Mouse (Mus musculus): ENCODE results near the gene Slc39a11. TPM values are rescaled to one million over a fixed set of nuclear protein-coding genes. Genes with fewer than 3 reads are reported as not detected.

The Slc39a11 gene
- total and polyA plus RNA-seq, 3 experiments = 5.0 to 9.9 (median 5.3) TPM

DNA sequence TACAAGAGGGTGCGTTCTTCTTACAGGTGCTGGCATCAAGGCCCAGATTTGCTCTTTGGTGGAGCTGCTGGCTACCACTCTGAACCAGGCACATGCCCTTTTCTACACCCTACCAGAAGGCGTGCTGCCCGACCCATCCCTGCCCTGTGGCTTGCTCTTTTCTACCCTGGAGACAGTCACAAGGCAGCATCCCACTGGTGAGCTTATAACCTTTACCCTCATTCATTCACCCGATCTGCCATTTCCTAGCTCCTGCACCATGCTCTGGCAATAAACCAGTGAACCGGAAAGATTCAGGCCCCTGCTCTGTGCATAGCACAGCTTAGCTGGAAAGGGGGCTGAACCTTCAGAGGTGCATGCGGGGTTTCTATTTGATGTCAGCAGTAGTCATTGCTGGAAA, 2.6 kb upstream of the Slc39a11 start:
- no peak for ATAC-seq (ENCODE audit: extremely low read depth, insufficient number of reproducible peaks, low FRiP score, poor library complexity, severe bottlenecking)
- TF ChIP-seq GATA2 (IDR thresholded peaks at IDR 0.05; ENCODE audit: borderline replicate concordance, low read depth, low read length) (no peak), POLR2AphosphoS5 (IDR thresholded peaks at IDR 0.05; ENCODE audit: insufficient replicate concordance, low read depth, low read length) (no peak), TAL1 (conservative IDR thresholded peaks at IDR 0.05; ENCODE audit: low read depth, low read length) (no peak), GATA1 (IDR thresholded peaks at IDR 0.05; ENCODE audit: borderline replicate concordance, low read length) (no peak), CTCF (IDR thresholded peaks at IDR 0.05; ENCODE audit: low read depth, low read length) (no peak)

DNA sequence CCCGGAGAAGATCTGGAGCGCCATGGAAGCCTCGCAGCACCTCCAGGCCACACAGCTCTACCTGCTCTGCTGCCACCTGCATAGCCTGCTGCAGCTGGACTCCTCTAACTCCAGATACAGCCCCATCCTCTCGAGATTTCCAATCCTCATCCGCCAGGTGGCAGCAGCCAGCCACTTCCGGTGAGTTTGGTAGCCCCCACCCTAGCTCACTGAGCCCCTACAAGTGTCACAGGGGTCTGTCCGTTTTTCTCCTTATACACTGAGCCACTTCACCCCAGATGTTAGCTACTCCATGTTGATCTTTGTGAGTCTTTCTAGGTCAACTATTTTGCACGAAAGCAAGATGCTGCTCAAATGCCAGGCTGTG, 2.0 kb upstream of the Slc39a11 start:
- TF ChIP-seq CTCF (IDR thresholded peaks at IDR 0.05; ENCODE audit: low read depth, low read length) (no peak), GATA1 (IDR thresholded peaks at IDR 0.05; ENCODE audit: borderline replicate concordance, low read length) (no peak), GATA2 (IDR thresholded peaks at IDR 0.05; ENCODE audit: borderline replicate concordance, low read depth, low read length) (no peak), POLR2AphosphoS5 (IDR thresholded peaks at IDR 0.05; ENCODE audit: insufficient replicate concordance, low read depth, low read length) (no peak), TAL1 (conservative IDR thresholded peaks at IDR 0.05; ENCODE audit: low read depth, low read length) (no peak)
- H3K4me3 ChIP-seq (ENCODE audit: low read depth, low read length) = peak overlapping the region; percentile 10; the same call in 1 of the 2 replicates
- no peaks in the 10 kb centered on the region for H3K9me3 ChIP-seq (replicated peaks)
- peaks cover 45% of the 10 kb centered on the region for H3K4me1 ChIP-seq (ENCODE audit: insufficient read depth, low read depth, low read length)
- peaks cover 61% of the 10 kb centered on the region for H3K36me3 ChIP-seq (replicated peaks)
- H3K27me3 ChIP-seq (ENCODE audit: insufficient read depth, low read length) = peaks cover 3% of the 10 kb centered on the region; the same call in 1 of the 2 replicates
- DNase-seq (ENCODE audit: low spot score) = no peak
- ATAC-seq (ENCODE audit: extremely low read depth, insufficient number of reproducible peaks, low FRiP score, poor library complexity, severe bottlenecking) = no peak

More for the DNA sequence above, 2.6 kb upstream of the Slc39a11 start:
- H3K9me3 ChIP-seq (replicated peaks) = no peaks in the 10 kb centered on the region
- peaks cover 67% of the 10 kb centered on the region for H3K36me3 ChIP-seq (replicated peaks)
- peaks cover 49% of the 10 kb centered on the region for H3K4me1 ChIP-seq (ENCODE audit: insufficient read depth, low read depth, low read length)
- no peak overlapping the region for H3K4me3 ChIP-seq (ENCODE audit: low read depth, low read length)
- no peak for DNase-seq (ENCODE audit: low spot score)
- peaks cover 3% of the 10 kb centered on the region; the same call in 1 of the 2 replicates for H3K27me3 ChIP-seq (ENCODE audit: insufficient read depth, low read length)

DNA sequence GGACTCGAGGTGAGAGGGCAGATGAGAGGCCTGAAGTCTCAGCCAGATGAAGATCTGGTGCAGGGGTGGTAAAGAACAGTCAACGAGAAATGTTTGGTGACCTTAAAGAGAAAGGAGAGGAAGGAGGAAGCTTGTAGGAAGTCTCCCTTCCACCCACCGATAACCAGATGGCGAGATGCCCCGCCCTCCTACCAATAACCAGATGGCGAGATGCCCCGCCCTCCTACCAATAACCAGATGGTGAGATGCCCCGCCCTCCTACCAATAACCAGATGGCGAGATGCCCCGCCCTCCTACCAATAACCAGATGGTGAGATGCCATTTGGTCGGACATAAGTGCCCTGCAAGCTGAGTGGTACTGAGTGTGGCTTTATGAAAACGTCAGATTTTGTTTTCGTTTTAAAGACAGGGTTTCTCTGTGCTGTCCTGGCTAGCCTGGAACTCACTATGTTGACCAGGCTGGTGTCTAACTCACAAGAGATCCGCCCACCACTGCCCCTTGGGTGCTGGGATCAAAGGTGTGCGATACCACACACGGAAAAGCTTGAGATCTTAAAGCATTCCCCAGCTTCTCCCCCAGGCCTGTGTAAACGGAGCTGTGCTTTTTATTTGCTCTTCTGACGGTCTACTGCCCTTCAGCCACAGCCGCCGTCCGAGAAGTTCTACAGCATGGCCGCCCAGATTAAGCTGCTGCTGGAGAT, 1.5 kb upstream of the Slc39a11 start:
- peak overlapping the region; percentile 50; the same call in 1 of the 2 replicates for H3K4me3 ChIP-seq (ENCODE audit: low read depth, low read length)
- H3K9me3 ChIP-seq (replicated peaks) = no peaks in the 10 kb centered on the region
- TF ChIP-seq TAL1 (conservative IDR thresholded peaks at IDR 0.05; ENCODE audit: low read depth, low read length) (peak; percentile 42; the same call in 1 of the 2 replicates), GATA1 (IDR thresholded peaks at IDR 0.05; ENCODE audit: borderline replicate concordance, low read length) (no peak)
- peaks cover 3% of the 10 kb centered on the region; the same call in 1 of the 2 replicates for H3K27me3 ChIP-seq (ENCODE audit: insufficient read depth, low read length)
- DNase-seq (ENCODE audit: low spot score) (peak; percentile 47), ATAC-seq (ENCODE audit: extremely low read depth, insufficient number of reproducible peaks, low FRiP score, poor library complexity, severe bottlenecking) (peak; percentile 56)
- peaks cover 41% of the 10 kb centered on the region for H3K4me1 ChIP-seq (ENCODE audit: insufficient read depth, low read depth, low read length)
- peaks cover 56% of the 10 kb centered on the region for H3K36me3 ChIP-seq (replicated peaks)

DNA sequence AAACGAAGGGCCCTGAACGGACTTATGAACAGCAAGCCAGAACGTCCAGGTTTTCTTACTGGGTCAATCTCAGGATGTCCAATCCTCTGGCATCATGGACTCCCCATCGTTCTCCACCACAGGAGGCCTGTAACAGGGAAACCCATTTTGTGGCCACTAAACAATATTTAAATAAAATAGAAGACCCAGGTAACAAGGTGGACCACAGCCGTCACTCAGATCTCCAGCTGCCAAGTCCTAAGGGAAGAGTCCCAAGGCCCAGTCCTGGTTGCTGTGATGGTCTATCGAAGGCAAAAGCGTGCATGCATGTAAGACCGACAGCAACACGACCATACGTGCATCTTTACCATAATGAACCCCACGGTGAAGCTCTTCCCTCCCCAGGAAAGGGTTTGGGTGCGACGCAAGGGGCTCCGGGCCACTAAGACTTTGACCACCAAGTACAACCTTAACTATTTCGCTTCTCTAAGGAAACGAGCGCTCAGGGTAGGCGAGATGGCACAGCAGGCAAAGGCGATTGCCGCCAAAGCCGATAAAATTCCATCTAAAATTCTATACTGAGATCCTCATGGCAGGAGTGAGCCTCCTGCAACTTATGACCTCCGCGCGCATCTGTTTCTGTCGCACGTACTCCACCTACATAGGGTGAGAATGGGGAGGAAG, 1.1 kb downstream of the Slc39a11 start, which contains the start of gene Cog1:
Cog1 (plus strand) TSS at position 480 of the 663 bp plus-strand sequence.
- DNase-seq (ENCODE audit: low spot score) (no peak), ATAC-seq (ENCODE audit: extremely low read depth, insufficient number of reproducible peaks, low FRiP score, poor library complexity, severe bottlenecking) (no peak)
- Histone ChIP-seq H3K9me3 (replicated peaks) (no peaks in the 10 kb centered on the region), H3K27me3 (ENCODE audit: insufficient read depth, low read length) (peaks cover 3% of the 10 kb centered on the region; the same call in 1 of the 2 replicates), H3K36me3 (replicated peaks) (peaks cover 30% of the 10 kb centered on the region), H3K4me3 (ENCODE audit: low read depth, low read length) (peak within 1 kb of the TSS; percentile 100), H3K4me1 (ENCODE audit: insufficient read depth, low read depth, low read length) (peaks cover 42% of the 10 kb centered on the region)
- TF ChIP-seq TAL1 (conservative IDR thresholded peaks at IDR 0.05; ENCODE audit: low read depth, low read length) (no peak), CTCF (IDR thresholded peaks at IDR 0.05; ENCODE audit: low read depth, low read length) (no peak), GATA2 (IDR thresholded peaks at IDR 0.05; ENCODE audit: borderline replicate concordance, low read depth, low read length) (no peak), POLR2AphosphoS5 (IDR thresholded peaks at IDR 0.05; ENCODE audit: insufficient replicate concordance, low read depth, low read length) (no peak), GATA1 (IDR thresholded peaks at IDR 0.05; ENCODE audit: borderline replicate concordance, low read length) (no peak)

DNA sequence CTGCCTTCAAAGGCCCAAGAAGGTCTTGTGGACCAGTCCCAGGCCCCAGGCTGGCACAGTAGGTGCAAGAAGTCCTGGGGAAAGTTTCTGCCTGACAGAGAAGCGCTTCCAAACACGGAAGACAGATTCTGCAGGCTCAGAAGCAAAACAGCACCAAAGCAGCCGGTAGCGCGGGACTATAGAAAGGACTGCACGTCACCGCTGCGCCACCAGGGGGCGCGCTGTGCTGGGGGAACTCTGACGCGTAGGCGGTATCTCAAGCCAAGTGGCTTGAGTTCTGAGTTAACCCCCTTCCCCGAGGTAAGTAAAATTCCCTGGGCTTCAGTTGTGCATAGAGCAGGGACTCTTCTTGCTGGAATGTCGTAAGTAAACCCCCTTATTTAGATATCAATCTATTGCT, 1.7 kb downstream of the Slc39a11 start:
- Histone ChIP-seq H3K4me3 (ENCODE audit: low read depth, low read length) (no peak overlapping the region; the same call in 1 of the 2 replicates), H3K27me3 (ENCODE audit: insufficient read depth, low read length) (peaks cover 3% of the 10 kb centered on the region; the same call in 1 of the 2 replicates), H3K4me1 (ENCODE audit: insufficient read depth, low read depth, low read length) (peaks cover 46% of the 10 kb centered on the region), H3K36me3 (replicated peaks) (peaks cover 24% of the 10 kb centered on the region), H3K9me3 (replicated peaks) (no peaks in the 10 kb centered on the region)
- peak; percentile 66 for DNase-seq (ENCODE audit: low spot score)
- ATAC-seq (ENCODE audit: extremely low read depth, insufficient number of reproducible peaks, low FRiP score, poor library complexity, severe bottlenecking) = peak; percentile 58
- TF ChIP-seq CTCF (IDR thresholded peaks at IDR 0.05; ENCODE audit: low read depth, low read length) = peak; percentile 89
- no peak for TF ChIP-seq GATA1 (IDR thresholded peaks at IDR 0.05; ENCODE audit: borderline replicate concordance, low read length)

DNA sequence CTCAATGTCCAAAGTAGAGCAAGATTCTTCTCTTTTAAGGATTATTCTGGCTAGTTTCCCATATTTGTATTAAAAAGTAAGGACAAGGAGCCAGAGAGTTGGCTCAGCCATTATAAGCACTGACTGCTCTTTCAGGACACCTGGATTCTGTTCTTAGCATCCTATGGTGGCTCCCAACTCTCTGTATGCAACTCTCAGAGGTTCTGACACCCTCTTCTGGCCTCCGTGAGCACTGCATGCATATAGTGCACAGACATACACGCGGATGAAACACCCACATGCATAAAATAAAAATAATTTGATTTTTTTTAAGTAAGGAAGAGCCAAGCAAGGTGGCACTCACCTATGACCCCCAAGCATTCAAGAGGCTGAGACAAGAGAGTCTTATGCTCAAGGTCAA, 4.7 kb downstream of the Slc39a11 start:
- no peaks in the 10 kb centered on the region for H3K36me3 ChIP-seq (replicated peaks)
- no peak overlapping the region for H3K4me3 ChIP-seq (ENCODE audit: low read depth, low read length)
- TF ChIP-seq GATA1 (IDR thresholded peaks at IDR 0.05; ENCODE audit: borderline replicate concordance, low read length) = no peak
- TF ChIP-seq TAL1 (conservative IDR thresholded peaks at IDR 0.05; ENCODE audit: low read depth, low read length) = no peak
- 0 out of 2 replicates have a peak, but pooled peaks have one; percentile 2 for TF ChIP-seq CTCF (IDR thresholded peaks at IDR 0.05; ENCODE audit: low read depth, low read length)
- no peak for TF ChIP-seq POLR2AphosphoS5 (IDR thresholded peaks at IDR 0.05; ENCODE audit: insufficient replicate concordance, low read depth, low read length)
- no peak for DNase-seq (ENCODE audit: low spot score)
- no peaks in the 10 kb centered on the region for H3K9me3 ChIP-seq (replicated peaks)
- no peak for ATAC-seq (ENCODE audit: extremely low read depth, insufficient number of reproducible peaks, low FRiP score, poor library complexity, severe bottlenecking)
- H3K4me1 ChIP-seq (ENCODE audit: insufficient read depth, low read depth, low read length) = peaks cover 25% of the 10 kb centered on the region
- peaks cover 3% of the 10 kb centered on the region; the same call in 1 of the 2 replicates for H3K27me3 ChIP-seq (ENCODE audit: insufficient read depth, low read length)
